Mouse (Mus musculus) heart, postnatal 0 days (tissue): Measurements from ENCODE around the gene Fchsd2. TPM values are rescaled to one million over a fixed set of nuclear protein-coding genes. Genes with fewer than 3 reads are reported as not detected.

Source experiments
- ATAC-seq: fragments of 200-750 bp; cut with Nextera tagmentation; 2 replicates; pipeline ENCODE4 v1.8.0; 2017; ENCODE audit warnings: low read depth, moderate number of reproducible peaks, moderate library complexity; ENCODE audit not compliant: insufficient read depth
- DNase-seq: peaks from one replicate; pipeline ENCODE4 v3.0.0-alpha.2; 2016; ENCODE audit warnings: low spot score
- H3K27ac ChIP-seq: fragments of 300-500 bp; sonication (generic); 2 replicates; pipeline ENCODE4 v1.5.1; 2014; ENCODE audit warnings: low read depth, mild to moderate bottlenecking
- H3K27me3 ChIP-seq: fragments of 300-500 bp; sonication (generic); 2 replicates; pipeline ENCODE4 v1.6.1; 2014; ENCODE audit warnings: low read length, mixed read lengths; ENCODE audit not compliant: control insufficient read depth, insufficient read depth
- H3K36me3 ChIP-seq: fragments of 300-500 bp; sonication (generic); replicated peaks from 2 replicates; pipeline ENCODE4 v1.6.1; 2014; ENCODE audit warnings: low read length, mixed read lengths; ENCODE audit not compliant: control insufficient read depth, insufficient read depth
- H3K4me1 ChIP-seq: fragments of 300-500 bp; sonication (generic); 2 replicates; pipeline ENCODE4 v1.6.1; 2014; ENCODE audit warnings: antibody characterized with exemption; ENCODE audit not compliant: control insufficient read depth, insufficient read depth
- H3K4me2 ChIP-seq: fragments of 300-500 bp; sonication (generic); 2 replicates; pipeline ENCODE4 v1.6.1; 2014; ENCODE audit warnings: low read depth, mild to moderate bottlenecking, low read length, moderate library complexity
- H3K4me3 ChIP-seq: fragments of 300-500 bp; sonication (generic); 2 replicates; pipeline ENCODE4 v1.5.1; 2014; ENCODE audit warnings: low read depth, low read length
- H3K9ac ChIP-seq: fragments of 300-500 bp; sonication (generic); replicated peaks from 2 replicates; pipeline ENCODE4 v1.6.1; 2014; ENCODE audit warnings: low read depth, low read length, mixed read lengths
- H3K9me3 ChIP-seq: fragments of 300-500 bp; sonication (generic); replicated peaks from 2 replicates; pipeline ENCODE4 v1.6.1; 2016; ENCODE audit warnings: low read length; ENCODE audit not compliant: control insufficient read depth
- CTCF ChIP-seq: IDR thresholded peaks from 2 replicates; pipeline ENCODE4 v1.5.1; 2016; ENCODE audit warnings: antibody characterized with exemption, control low read depth, low read depth
- EP300 ChIP-seq: IDR thresholded peaks from 2 replicates; pipeline ENCODE4 v1.6.1; 2016; ENCODE audit warnings: antibody characterized with exemption, low read depth
- WGBS: fragments of 180-500 bp; shearing (Covaris S2); extraction: QIAGEN DNeasy Blood & Tissue Kit; methylation state at CpG from one replicate; pipeline ENCODE4 v1.1.7; 2014; 5-methylcytosine and 5-hydroxymethylcytosine counted together
- polyA plus RNA-seq: library from polyadenylated mRNA; unstranded; fragments of >200 nt; fragmentation: Nextera tagmentation; extraction: Ambion mirVana; gene quantifications from 2 replicates; pipeline ENCODE4 v1.2.1, GENCODE M21; 2015
- total RNA-seq: library from RNA; depleted of rRNA; stranded (reverse); fragments of >200 nt; gene quantifications from 2 replicates; pipeline ENCODE4 v1.2.3, GENCODE M21; 2014; ENCODE audit warnings: low replicate concordance

The Fchsd2 gene
- total and polyA plus RNA-seq, 2 experiments from 2014 or later = 8.7 to 19.3 TPM

DNA sequence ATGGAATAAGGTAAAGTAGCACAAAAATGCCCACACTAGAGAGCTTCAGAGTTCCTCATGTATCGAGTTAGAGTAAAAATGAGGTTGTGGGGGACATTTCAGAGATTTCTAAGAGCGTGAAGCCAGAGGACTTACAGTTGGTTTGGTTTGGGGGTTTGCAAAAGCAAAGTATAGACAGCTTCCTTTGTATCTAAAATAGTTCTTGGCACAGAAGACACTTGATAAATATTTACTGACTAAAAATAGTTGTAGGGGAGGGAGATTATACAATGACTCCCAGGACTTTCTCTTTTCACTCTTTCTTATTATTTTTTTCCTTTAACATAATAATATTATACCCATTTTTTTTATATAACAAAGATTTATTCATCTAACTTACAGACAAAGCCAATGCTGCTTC, 86.1 kb downstream of the Fchsd2 start:
- TF ChIP-seq CTCF (no peak), EP300 (no peak)
- Histone ChIP-seq H3K27me3 (no peaks in the 10 kb centered on the region), H3K27ac (peak overlapping the region; percentile 79), H3K9ac (no peak overlapping the region), H3K4me1 (peaks cover 19% of the 10 kb centered on the region), H3K4me3 (no peak overlapping the region), H3K9me3 (no peaks in the 10 kb centered on the region), H3K4me2 (peak overlapping the region; percentile 33), H3K36me3 (no peaks in the 10 kb centered on the region)
- DNase-seq (peak; percentile 55), ATAC-seq (no peak)
- WGBS = 27% methylated on average over 2 of the region's 2 CpGs

- H3K9me3 ChIP-seq = no peaks in the 10 kb centered on the region
- no peak overlapping the region; the same call in 1 of the 2 replicates for H3K27ac ChIP-seq
- peaks cover 9% of the 10 kb centered on the region for H3K36me3 ChIP-seq
- no peak overlapping the region for H3K4me3 ChIP-seq
- H3K9ac ChIP-seq = no peak overlapping the region
- H3K27me3 ChIP-seq = no peaks in the 10 kb centered on the region
- no peak overlapping the region for H3K4me2 ChIP-seq
- ATAC-seq = no peak
- H3K4me1 ChIP-seq = no peaks in the 10 kb centered on the region
- peak; percentile 16 for DNase-seq
- no peak for TF ChIP-seq EP300
- WGBS = 76% methylated on average over 3 of the region's 3 CpGs
These were observed 98.8 kb downstream of the Fchsd2 start for GRCm38 (mm10) chr7:101191326-101191969.

DNA sequence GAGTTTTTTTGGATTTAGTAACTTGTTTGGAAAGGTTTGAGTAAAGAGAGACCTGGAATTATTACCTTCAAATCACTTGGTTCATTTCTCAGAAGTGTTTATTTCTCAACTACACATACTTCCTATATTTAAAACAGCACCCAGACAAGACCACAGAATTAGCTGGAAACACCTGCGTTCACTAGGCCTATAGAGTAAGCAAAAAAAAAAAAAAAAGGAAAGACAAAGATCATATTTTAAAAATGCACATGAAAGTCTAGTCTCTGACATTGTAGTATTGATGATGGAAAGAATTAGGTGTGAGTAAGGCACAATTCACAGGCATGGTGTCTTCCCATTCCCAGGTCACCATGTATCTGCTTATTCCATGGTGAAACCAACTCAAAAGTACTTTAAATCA, 118.2 kb downstream of the Fchsd2 start:
- 87% methylated on average over 1 of the region's 1 CpGs for WGBS
- no peak for DNase-seq
- Histone ChIP-seq H3K36me3 (peaks cover 5% of the 10 kb centered on the region; the same call in 1 of the 2 replicates), H3K27ac (no peak overlapping the region), H3K9me3 (no peaks in the 10 kb centered on the region), H3K27me3 (no peaks in the 10 kb centered on the region), H3K4me3 (no peak overlapping the region), H3K4me2 (no peak overlapping the region), H3K4me1 (no peaks in the 10 kb centered on the region), H3K9ac (no peak overlapping the region)
- no peak for TF ChIP-seq EP300
- no peak for TF ChIP-seq CTCF
- ATAC-seq = no peak

DNA sequence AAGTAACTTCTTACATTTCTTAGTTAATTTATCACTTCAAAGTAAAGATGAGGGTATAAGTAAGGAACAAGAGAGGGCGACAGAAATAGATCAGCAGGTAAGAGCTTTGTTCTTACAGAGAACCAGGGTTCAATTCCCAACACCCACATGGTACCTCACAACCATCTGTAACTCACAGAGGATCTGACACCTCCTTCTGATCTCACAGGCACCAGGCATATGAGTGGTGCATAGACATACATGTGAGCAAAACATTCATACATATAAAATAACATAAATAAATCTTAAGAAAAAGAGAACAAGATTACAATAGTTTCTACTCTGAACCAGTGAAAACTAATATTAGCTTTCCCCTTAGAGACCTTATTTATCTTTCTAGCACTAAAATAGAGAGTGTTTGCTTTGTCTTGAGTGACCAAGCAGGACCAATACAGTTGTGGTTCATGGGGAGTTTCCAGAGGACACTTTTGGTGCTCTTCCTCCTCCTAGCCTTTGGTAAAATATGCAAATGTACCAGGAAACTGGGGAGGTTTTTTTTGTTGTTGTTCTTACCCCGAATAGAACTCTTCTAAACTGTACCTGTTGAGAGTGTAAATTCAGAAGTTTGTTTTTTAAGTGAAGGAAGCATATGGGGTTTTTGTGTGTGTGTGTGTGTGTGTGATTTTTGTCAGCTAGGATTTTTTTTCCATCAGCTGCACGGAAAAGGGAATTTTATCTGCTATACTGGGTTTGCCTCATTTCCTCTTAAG, 121.0 kb downstream of the Fchsd2 start:
- H3K9ac ChIP-seq = no peak overlapping the region
- no peaks in the 10 kb centered on the region for H3K27me3 ChIP-seq
- no peak for DNase-seq
- no peak for TF ChIP-seq EP300
- no peak for TF ChIP-seq CTCF
- no peaks in the 10 kb centered on the region for H3K4me1 ChIP-seq
- no peaks in the 10 kb centered on the region for H3K9me3 ChIP-seq
- no peak for ATAC-seq
- H3K27ac ChIP-seq = no peak overlapping the region
- peaks cover 5% of the 10 kb centered on the region; the same call in 1 of the 2 replicates for H3K36me3 ChIP-seq
- no peak overlapping the region for H3K4me3 ChIP-seq
- WGBS = 65% methylated on average over 3 of the region's 3 CpGs
- H3K4me2 ChIP-seq = no peak overlapping the region

DNA sequence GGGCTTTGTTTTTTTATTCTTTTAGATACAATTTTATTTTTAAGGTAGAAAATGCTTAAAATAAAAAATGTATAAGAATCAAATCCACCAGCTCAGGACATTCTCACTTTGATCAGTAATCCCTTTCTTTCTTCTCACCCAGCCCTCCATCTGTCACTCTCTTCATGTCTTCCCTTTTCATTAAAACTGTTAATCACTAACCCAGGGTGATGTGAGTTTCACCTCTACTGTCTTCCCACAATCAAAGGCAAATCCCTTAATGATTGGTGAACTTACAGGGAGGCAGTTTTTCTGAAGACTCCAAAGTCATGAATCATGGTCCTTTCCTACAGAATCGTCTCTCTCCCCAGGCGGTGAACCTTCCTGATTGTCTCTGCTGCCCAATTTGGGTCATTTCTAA, 124.1 kb downstream of the Fchsd2 start:
- no peak for ATAC-seq
- no peak for TF ChIP-seq EP300
- no peak for TF ChIP-seq CTCF
- DNase-seq = no peak
- Histone ChIP-seq H3K4me1 (no peaks in the 10 kb centered on the region), H3K36me3 (peaks cover 5% of the 10 kb centered on the region; the same call in 1 of the 2 replicates), H3K4me3 (no peak overlapping the region), H3K4me2 (no peak overlapping the region), H3K9ac (no peak overlapping the region), H3K9me3 (no peaks in the 10 kb centered on the region), H3K27me3 (no peaks in the 10 kb centered on the region), H3K27ac (no peak overlapping the region)
- 83% methylated on average over 2 of the region's 2 CpGs for WGBS
